Mouse (Mus musculus): ENCODE results near the gene Cdkn2d.
"Not testable (repeated sequence)": the region's sequence is repeated elsewhere in the genome, so short reads cannot be mapped to it uniquely, and the experiment has no call there.

Cdkn2d gene

DNA sequence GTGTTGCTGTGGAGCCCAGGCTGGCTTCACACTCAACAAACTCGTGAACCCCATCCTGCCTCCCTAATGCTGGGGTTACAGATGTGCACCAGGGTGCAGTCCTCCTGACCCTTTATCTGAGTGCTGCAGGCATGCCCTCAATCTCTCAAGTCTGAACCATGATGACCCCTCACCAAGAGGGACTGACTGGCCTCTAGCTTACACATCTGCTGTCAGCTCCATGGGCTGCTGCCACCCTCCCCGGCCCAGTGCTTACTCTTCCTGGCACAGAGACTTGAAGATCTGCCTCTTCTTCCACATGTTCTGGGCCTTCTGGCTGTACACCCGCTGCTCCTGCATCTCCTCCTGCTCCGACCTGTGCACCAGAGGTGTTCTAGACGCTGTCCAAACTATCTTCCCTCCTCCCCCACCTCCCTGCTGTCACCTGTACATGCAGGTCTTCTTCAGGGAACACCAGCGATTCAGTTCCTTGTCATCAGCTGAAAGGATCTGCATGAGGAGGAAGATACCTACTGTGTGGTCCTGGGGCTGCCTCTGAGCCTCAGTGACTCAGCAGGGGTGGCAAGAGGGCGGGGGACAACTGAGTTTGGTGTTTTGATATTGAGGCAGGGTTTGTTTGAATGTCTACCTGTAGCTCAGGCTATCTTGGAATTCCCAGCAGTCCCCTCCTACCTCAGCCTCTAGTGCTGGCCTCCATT lies 16.0 kb downstream of the Cdkn2d start:
- DNase-seq (ENCODE audit: low read depth), result no peak

DNA sequence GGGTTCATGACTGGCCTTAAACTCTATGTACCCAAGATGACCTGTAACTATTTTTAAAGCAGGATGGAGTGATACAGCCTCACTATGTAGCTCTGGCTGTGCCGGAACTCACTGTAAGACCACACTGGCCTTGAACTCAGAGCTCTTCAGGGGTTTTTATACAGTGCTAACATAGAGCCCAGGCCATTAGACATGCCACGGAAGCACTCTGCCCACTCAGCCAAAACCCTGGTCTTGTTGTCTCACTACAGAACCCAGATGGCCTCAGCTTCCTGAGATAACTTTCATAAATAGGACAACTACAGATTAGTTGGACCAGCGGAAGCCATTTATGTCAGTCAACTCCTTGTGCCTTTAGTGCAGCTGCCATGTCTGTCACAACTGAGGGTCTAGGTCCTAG lies 16.9 kb downstream of the Cdkn2d start:
- DNase-seq (ENCODE audit: low read depth), result no peak

DNA sequence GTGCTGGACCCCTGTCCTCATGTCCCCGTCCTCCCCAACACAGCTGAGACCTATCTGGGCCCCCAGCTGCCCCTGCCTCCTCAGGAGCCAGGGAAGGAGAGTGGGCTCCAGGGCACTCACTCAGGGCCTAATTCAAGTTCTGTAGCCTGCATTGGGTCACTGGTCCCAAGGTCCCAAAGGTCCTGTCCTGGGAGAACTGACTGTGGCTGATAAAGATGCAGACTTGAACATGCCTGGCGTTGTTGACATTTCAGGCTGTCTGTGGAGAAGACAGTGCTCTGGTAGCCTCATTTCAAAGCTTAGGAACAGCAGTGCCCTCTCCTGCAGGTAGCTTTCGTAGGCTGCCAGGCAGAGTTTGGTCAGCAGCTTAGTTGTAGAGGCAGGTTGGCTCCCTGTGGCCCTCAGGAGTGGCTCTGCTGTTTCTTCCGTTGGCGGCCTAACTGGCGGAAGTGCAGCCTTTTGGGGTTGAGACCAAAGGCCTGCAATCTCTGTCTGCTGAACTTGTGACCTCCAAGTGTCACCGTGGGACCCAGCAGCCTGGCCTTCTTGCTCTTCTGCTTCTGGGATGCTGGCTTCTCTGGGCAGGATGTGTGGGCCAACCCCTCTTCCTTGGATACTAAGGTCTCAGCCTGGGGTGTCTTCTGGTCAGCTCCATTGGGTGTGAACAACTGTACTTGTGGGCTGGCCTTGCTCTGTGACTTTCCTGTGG lies 17.5 kb downstream of the Cdkn2d start:
- DNase-seq (ENCODE audit: low read depth), result no peak

GRCm38 (mm10) chr9:21273094-21273493 lies 18.1 kb downstream of the Cdkn2d start:
- no peak for DNase-seq (ENCODE audit: low read depth)

DNA sequence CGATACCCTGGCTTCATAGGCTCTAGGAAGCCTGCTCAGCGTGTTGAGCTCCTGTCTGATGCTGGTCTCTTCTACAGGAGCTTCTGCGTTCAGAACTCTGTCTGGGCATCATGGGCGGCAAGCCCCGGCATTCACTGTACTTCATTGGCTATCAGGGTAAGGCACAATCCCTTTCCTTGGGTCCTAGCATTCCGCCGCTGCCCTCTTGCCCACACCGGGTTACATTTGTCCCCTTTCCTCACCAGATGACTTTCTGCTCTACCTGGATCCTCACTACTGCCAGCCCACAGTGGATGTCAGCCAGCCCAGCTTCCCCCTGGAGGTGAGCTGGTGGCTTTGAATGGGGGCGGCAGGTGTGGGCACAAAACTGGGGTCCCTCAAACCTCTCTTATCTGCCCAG lies 18.8 kb downstream of the Cdkn2d start:
- no peak for DNase-seq (ENCODE audit: low read depth)

- DNase-seq (ENCODE audit: low read depth), result not testable (repeated sequence)
These were observed 21.6 kb downstream of the Cdkn2d start for GRCm38 (mm10) chr9:21269590-21269989.

DNA sequence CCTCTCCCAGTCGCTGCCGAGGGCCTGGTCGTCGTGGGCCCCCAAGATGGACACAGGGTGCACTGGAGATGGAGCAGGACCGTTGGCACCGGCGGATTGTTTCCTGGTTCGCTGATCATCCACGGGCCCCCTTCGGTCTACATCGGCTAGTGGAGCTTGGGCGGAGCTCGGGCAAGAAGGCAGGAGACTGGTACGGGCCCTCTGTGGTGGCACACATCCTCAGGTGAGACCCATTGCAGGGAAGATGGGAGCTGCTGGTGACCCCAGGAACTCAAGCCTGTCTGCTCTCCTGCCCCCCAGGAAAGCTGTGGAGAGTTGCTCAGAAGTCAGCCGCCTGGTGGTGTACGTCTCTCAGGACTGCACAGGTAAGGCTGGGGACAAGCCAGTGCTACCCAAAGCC lies 22.9 kb downstream of the Cdkn2d start:
- no peak for DNase-seq (ENCODE audit: low read depth)

DNA sequence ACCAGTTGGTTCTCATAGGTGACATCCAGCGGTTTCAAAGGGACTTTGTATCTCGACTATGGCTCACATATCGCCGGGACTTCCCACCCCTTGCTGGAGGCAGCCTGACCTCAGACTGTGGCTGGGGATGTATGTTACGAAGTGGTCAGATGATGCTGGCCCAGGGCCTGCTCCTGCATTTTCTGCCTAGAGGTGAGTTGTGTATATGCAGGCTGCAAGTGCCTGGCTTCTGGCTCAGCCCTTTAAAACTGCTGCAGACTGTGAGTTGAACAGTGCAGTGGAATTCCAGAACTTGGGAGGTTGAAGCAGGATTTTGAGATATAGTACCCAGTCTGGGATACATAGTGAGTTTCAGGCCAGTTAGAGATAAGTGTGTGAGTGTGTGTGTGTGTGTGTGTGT lies 24.3 kb downstream of the Cdkn2d start:
- peak; percentile 41 for DNase-seq (ENCODE audit: low read depth)

DNA sequence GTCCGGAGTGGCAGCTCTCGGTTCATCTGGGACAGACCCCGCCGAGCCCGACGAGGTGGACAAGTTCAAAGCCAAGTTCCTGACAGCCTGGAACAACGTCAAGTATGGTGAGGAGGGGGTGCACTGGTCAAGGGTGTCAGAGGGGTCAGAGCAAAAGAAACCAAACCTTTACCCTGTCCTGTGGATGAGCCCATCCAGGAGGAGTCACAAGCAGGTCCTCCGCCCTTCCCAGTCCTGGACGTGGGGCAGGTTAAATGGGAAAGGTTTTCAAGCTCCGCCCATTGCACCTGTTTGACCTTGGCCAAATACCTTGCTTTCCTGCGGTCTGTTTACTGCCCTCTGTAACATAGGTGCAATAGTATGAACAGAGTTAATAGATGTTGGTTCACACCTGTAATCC lies 25.6 kb downstream of the Cdkn2d start:
- DNase-seq (ENCODE audit: low read depth), result no peak

GRCm38 (mm10) chr9:21265000-21265561 lies 26.1 kb downstream of the Cdkn2d start, which contains the start of gene Atg4d:
Gene Atg4d (plus strand): TSS chr9:21265293.
- peak; percentile 99 for DNase-seq (ENCODE audit: low read depth)

DNA sequence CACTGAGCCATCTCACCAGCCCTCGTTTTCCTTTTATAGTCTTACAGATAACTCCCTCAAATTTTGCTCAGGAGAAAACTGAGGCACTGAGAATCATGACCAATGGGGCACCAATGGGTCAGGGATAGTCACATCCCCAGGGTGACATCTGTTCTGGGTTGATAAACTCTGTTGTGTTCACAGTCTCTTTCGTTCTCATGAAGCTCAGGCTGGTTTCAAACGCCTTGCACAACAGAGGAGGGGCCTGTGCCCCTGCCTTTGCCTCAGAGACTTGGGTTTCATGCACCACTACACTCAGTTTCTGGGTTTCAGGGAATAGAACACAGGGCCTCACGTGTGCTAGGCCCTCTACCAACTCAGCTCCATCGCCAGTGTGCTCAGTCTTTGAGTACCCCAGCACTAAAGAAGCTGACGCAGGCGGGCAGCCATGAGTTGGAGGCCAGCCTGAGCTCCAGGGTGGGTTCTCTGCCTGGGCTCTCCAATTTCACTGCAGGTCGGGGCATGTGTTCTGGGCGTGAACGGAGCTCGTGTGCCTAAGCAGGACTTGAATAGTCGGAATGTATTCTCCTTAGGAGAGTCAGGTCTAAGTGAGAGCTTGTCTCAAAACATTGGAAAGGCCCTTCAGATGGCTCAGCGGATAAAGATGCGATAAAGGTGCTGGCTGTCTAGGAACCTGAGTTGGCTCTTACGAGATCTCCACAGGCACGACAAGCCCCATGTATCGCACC lies 26.8 kb downstream of the Cdkn2d start:
- peak; percentile 47 for DNase-seq (ENCODE audit: low read depth)

DNA sequence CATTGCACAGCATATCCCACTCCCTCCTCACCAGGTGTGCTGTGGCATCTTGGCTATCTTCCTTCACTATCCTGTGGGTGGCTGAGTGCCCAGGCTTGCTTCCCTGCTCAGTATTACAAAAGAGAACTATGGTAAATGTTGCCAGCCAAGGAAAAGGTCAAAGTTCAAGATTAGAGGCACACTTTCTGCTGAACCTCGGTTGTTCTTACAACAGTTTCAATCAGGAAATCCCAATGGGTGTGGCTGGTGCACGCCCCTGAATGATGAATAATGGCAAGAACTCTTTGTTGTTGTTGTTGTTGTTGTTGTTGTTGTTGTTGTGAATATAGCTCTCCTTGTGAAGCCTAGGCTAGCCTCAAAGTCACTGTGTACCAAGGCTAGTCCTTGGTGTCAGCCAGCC lies 29.4 kb downstream of the Cdkn2d start:
- DNase-seq (ENCODE audit: low read depth), result peak; percentile 18

DNA sequence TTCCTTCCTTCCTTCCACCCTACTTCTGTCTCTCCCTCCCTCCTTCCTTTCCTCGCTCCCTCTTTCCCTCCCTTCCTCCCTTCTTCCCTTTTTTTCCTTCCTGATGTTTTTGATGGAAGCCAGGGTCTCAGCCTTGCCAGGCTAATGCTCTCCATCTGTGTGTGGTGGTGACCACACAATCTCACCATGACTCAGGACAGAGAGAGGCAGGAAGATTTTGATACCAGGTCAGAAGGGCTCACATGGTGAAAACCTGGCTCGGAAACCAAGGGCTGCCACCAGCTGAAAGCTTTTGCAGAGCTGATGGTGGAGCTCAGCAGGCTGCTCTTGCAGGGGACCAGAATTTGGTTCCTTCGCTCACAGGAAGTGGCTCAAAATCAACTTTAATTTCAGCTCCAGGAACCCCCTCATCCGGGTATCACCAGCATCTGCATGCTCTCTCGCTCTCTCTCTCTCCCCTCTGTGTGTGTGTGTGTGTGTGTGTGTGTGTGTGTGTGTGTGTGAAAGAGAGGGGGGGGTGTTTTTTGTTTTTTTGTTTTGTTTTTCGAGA lies 30.6 kb downstream of the Cdkn2d start:
- DNase-seq (ENCODE audit: low read depth), result peak; percentile 63

GRCm38 (mm10) chr9:21256349-21256748 lies 34.9 kb downstream of the Cdkn2d start:
- not testable (repeated sequence) for DNase-seq (ENCODE audit: low read depth)

- DNase-seq (ENCODE audit: low read depth), result no peak
These were observed 36.5 kb downstream of the Cdkn2d start for GRCm38 (mm10) chr9:21254690-21255089.

GRCm38 (mm10) chr9:21251116-21251735 lies 40.0 kb downstream of the Cdkn2d start:
- DNase-seq (ENCODE audit: low read depth), result no peak

GRCm38 (mm10) chr9:21250509-21250908 lies 40.7 kb downstream of the Cdkn2d start:
- DNase-seq (ENCODE audit: low read depth), result no peak

GRCm38 (mm10) chr9:21249629-21250508 lies 41.3 kb downstream of the Cdkn2d start:
- DNase-seq (ENCODE audit: low read depth), result no peak

GRCm38 (mm10) chr9:21248326-21248725 lies 42.9 kb downstream of the Cdkn2d start, which contains the start of gene S1pr5:
Gene S1pr5 (minus strand): TSS chr9:21248443.
- no peak for DNase-seq (ENCODE audit: low read depth)

DNA sequence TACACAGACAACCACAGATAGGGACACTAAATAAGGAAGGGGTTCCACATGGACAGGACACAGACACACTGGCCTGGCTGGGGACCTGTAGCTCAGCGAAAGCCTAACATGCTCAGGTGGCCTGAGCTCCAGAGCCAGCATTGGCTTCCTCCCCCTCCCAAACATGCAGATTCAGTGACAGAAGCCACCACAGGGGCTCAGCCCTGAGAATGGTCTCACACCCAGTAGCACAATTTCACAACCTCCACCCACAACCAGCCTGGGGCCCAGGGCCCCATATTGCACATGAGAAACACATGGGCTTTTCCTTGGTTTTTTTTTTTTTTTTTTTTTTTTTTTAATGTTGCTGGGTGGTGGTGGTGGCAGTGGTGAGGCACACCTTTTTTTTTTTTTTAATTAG lies 44.9 kb downstream of the Cdkn2d start:
- DNase-seq (ENCODE audit: low read depth), result no peak

DNA sequence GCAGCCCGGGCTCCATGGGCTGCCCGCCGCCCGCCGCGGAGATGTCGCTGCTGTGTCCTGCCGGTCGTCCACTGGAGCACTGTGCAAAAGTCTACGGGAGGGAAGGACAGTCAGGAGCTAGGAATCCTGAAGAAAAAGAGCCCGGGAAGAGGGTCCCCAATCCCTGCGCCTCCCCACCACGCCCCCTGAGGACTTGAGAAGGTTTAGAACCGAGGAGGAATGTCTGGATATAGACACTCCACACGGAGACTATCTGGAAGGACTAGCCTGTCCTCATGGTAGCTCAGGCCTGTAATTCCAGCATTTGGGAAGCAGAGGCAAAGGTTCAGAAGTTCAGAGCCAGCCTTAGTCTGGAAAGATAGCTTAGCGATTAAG lies 46.1 kb downstream of the Cdkn2d start:
- DNase-seq (ENCODE audit: low read depth), result no peak
